7 mouse cellular contexts compared by ENCODE assay signal in the genomic region with DNA sequence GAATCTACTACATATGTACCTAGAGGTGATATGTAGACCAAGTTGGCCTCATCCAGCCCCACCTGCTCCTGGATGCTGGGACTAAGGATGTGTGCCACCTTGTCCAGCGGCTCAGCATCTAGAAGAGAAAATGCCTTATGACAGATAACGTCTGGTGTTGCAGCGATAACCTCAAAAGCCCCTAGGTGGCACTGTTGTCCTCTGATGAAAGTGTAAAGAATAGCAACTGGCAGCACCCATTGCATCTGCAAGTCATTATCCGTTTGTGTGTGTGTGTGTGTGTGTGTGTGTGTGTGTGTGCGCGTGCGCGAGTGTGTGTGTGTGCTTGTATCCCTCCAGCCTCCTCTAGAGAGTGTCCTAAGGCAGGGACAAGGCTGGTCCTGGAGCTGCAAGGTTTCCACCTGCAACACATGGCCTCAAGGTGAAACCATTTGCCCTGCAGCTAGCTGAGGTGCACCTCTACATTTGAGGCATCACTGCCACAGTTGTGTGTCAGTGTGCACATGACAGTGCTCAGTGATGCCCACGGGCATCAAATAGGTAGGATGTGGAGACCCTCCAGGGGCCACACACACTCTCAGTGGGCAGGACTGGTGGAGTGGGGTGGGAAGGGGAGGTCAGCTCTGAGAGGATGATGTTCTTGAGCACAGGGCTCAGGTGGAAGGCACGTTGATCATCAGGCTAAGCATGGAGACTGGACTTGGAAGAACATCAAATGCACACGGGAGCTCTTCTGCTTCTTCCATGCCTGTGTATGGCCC. TPM values are rescaled to one million over a fixed set of nuclear protein-coding genes. Genes with fewer than 3 reads are reported as not detected.
A peak's percentile ranks its signal among the peaks of the same experiment; 100 is the strongest.
DNase-seq lines count a peak whose midpoint lies in the region; ATAC-seq and TF ChIP-seq lines count a peak whose summit lies in the region.

No protein-coding gene starts in this region.

- H3K9ac ChIP-seq in intestine, postnatal 0 days (ENCODE audit: low read depth, low read length) = no peak overlapping the region
- no peak overlapping the region for H3K9ac ChIP-seq in midbrain, embryonic 11.5 days (ENCODE audit: low read length)

- TF ChIP-seq POLR2A in small intestine, adult 2 months (IDR thresholded peaks at IDR 0.05; ENCODE audit: low read depth, low read length) = no peak

- WGBS in intestine, postnatal 0 days = 25% methylated on average over 11 of the region's 11 CpGs
- 34% methylated on average over 11 of the region's 11 CpGs for WGBS in midbrain, embryonic 11.5 days
- WGBS in small intestine, adult 2 months = 25% methylated on average over 11 of the region's 11 CpGs

- H3K27me3 ChIP-seq in intestine, postnatal 0 days (replicated peaks; ENCODE audit: control insufficient read depth, insufficient read depth, low read length) = no peaks in the 10 kb centered on the region
- no peaks in the 10 kb centered on the region for H3K27me3 ChIP-seq in midbrain, embryonic 11.5 days (ENCODE audit: control insufficient read depth, insufficient read depth, low read length)
- no peaks in the 10 kb centered on the region for H3K27me3 ChIP-seq in small intestine, adult 2 months (ENCODE audit: control insufficient read depth, insufficient read depth, low read length)

- no peaks in the 10 kb centered on the region for H3K9me3 ChIP-seq in intestine, postnatal 0 days (ENCODE audit: control insufficient read depth)
- no peaks in the 10 kb centered on the region for H3K9me3 ChIP-seq in midbrain, embryonic 11.5 days (ENCODE audit: control insufficient read depth, low read length)

- no peak overlapping the region for H3K4me3 ChIP-seq in intestine, postnatal 0 days (ENCODE audit: low read depth, low read length)
- H3K4me3 ChIP-seq in midbrain, embryonic 11.5 days (ENCODE audit: low read depth, low read length) = no peak overlapping the region
- no peak overlapping the region for H3K4me3 ChIP-seq in small intestine, adult 2 months (ENCODE audit: low read depth, low read length)

- peak; percentile 92 for TF ChIP-seq CTCF in intestine, postnatal 0 days (IDR thresholded peaks at IDR 0.05; ENCODE audit: low read depth)
- peak; percentile 40; the same call in 1 of the 2 replicates for TF ChIP-seq CTCF in small intestine, adult 2 months (IDR thresholded peaks at IDR 0.05; ENCODE audit: extremely low read depth, insufficient read length, insufficient replicate concordance, low read depth, low read length)

- ATAC-seq in intestine, postnatal 0 days = peak; percentile 75
- ATAC-seq in midbrain, embryonic 11.5 days (ENCODE audit: low FRiP score) = peak; percentile 73

- H3K27ac ChIP-seq in intestine, postnatal 0 days (ENCODE audit: low read depth, low read length) = no peak overlapping the region
- no peak overlapping the region for H3K27ac ChIP-seq in midbrain, embryonic 11.5 days (ENCODE audit: low read depth, low read length)
- H3K27ac ChIP-seq in small intestine, adult 2 months (ENCODE audit: insufficient read depth, low read depth, low read length) = no peak overlapping the region

- intact Hi-C loops in left cerebral cortex, postnatal 36 days (cut with DNase I) = no loop called here

- H3K4me2 ChIP-seq in intestine, postnatal 0 days (replicated peaks; ENCODE audit: low read depth) = no peak overlapping the region
- no peak overlapping the region for H3K4me2 ChIP-seq in midbrain, embryonic 11.5 days

- H3K4me1 ChIP-seq in intestine, postnatal 0 days (replicated peaks; ENCODE audit: control insufficient read depth, insufficient read depth, low read length) = no peaks in the 10 kb centered on the region
- no peaks in the 10 kb centered on the region for H3K4me1 ChIP-seq in midbrain, embryonic 11.5 days (ENCODE audit: control insufficient read depth, insufficient read depth, low read length)
- no peaks in the 10 kb centered on the region for H3K4me1 ChIP-seq in small intestine, adult 2 months (ENCODE audit: control insufficient read depth, insufficient read depth, insufficient read length, low read length)

- DNase-seq in adrenal gland, adult 8-10 months = peak; percentile 31
- peak; percentile 81 for DNase-seq in embryo, embryonic 9.5 days (ENCODE audit: extremely low spot score)
- peak; percentile 68 to 76 for DNase-seq in gastrocnemius, postnatal 4 days (ENCODE audit: low spot score in 2 of 2)
- peak; percentile 57 to 70 for DNase-seq in left cerebral cortex, postnatal 36 days (ENCODE audit: low spot score in 2 of 2)
- DNase-seq in midbrain, embryonic 11.5 days (ENCODE audit: low spot score, missing footprints) = peak; percentile 98

- peaks cover 32% of the 10 kb centered on the region; the same call in 1 of the 2 replicates for H3K36me3 ChIP-seq in intestine, postnatal 0 days (ENCODE audit: control insufficient read depth, insufficient read depth)
- no peaks in the 10 kb centered on the region for H3K36me3 ChIP-seq in midbrain, embryonic 11.5 days (ENCODE audit: control insufficient read depth, insufficient read depth, low read length)
- peaks cover 15% of the 10 kb centered on the region for H3K36me3 ChIP-seq in small intestine, adult 2 months (ENCODE audit: control insufficient read depth, insufficient read depth, low read length)

RNA-seq across cellular contexts. Expression of gene Klhl18, which starts 27.5 kb away (rescaled TPM):
- 10 to 100 TPM; 10.8 to 15.1 (median 12.6) TPM for total RNA-seq in adrenal gland, adult 8-10 months (2022)
- total RNA-seq in gastrocnemius, postnatal 4 days (2021) = 10 to 100 TPM; 11.7 to 12.6 TPM
- polyA plus RNA-seq in intestine, postnatal 0 days (2015; fragmentation: Nextera tagmentation; extraction: Ambion mirVana) = 5.2 and 5.5 TPM in 2 replicates
- total RNA-seq in left cerebral cortex, postnatal 36 days (2021) = 10 to 100 TPM; 26.9 to 28.6 TPM
- polyA plus RNA-seq in midbrain, embryonic 11.5 days (2014; fragmentation: Nextera tagmentation; extraction: Ambion mirVana) = 8.5 and 8.6 TPM in 2 replicates
- 7.6 and 13.7 TPM in 2 replicates for polyA plus RNA-seq in small intestine, adult 2 months (2012; rRNA removed)

RNA-seq across cellular contexts. Expression of gene Kif9, which starts 27.7 kb away (rescaled TPM):
- total RNA-seq in adrenal gland, adult 8-10 months (2022) = 1 to 10 TPM; 1.4 to 3.6 (median 1.7) TPM
- under 1 TPM; 0.29 to 0.52 TPM for total RNA-seq in gastrocnemius, postnatal 4 days (2021)
- 0.17 and 0.43 TPM in 2 replicates for polyA plus RNA-seq in intestine, postnatal 0 days (2015; fragmentation: Nextera tagmentation; extraction: Ambion mirVana)
- 1 to 10 TPM; 3.2 to 3.9 TPM for total RNA-seq in left cerebral cortex, postnatal 36 days (2021)
- 0.54 and 1.3 TPM in 2 replicates for polyA plus RNA-seq in midbrain, embryonic 11.5 days (2014; fragmentation: Nextera tagmentation; extraction: Ambion mirVana)
- 0.27 and 0.34 TPM in 2 replicates for polyA plus RNA-seq in small intestine, adult 2 months (2012; rRNA removed)

RNA-seq across cellular contexts. Expression of gene Ngp, which starts 29.5 kb away (rescaled TPM):
- total RNA-seq in adrenal gland, adult 8-10 months (2022) = not detected
- 1 to 10 TPM in 1 of 2 experiments, under 1 TPM in 1; 0.98 to 3.5 TPM for total RNA-seq in gastrocnemius, postnatal 4 days (2021)
- polyA plus RNA-seq in intestine, postnatal 0 days (2015; fragmentation: Nextera tagmentation; extraction: Ambion mirVana) = 1.9 and 2.1 TPM in 2 replicates
- total RNA-seq in left cerebral cortex, postnatal 36 days (2021) = under 1 TPM in 1 of 2 experiments, not detected in 1; 0.34 TPM
- polyA plus RNA-seq in midbrain, embryonic 11.5 days (2014; fragmentation: Nextera tagmentation; extraction: Ambion mirVana) = 0.18 and 0.55 TPM in 2 replicates
- polyA plus RNA-seq in small intestine, adult 2 months (2012; rRNA removed) = 0.65 TPM in 1 of 2 replicates, not detected in the other

RNA-seq across cellular contexts. Expression of gene Ptpn23, which starts 41.0 kb away (rescaled TPM):
- total RNA-seq in adrenal gland, adult 8-10 months (2022) = 10 to 100 TPM; 64.0 to 83.9 (median 70.9) TPM
- 10 to 100 TPM; 29.5 to 34.0 TPM for total RNA-seq in gastrocnemius, postnatal 4 days (2021)
- 10.0 and 10.8 TPM in 2 replicates for polyA plus RNA-seq in intestine, postnatal 0 days (2015; fragmentation: Nextera tagmentation; extraction: Ambion mirVana)
- 10 to 100 TPM; 48.5 to 65.7 TPM for total RNA-seq in left cerebral cortex, postnatal 36 days (2021)
- polyA plus RNA-seq in midbrain, embryonic 11.5 days (2014; fragmentation: Nextera tagmentation; extraction: Ambion mirVana) = 12.9 and 13.8 TPM in 2 replicates
- 23.4 and 34.4 TPM in 2 replicates for polyA plus RNA-seq in small intestine, adult 2 months (2012; rRNA removed)

Comparison
In these comparisons a context has a peak if more than half of its experiments do, and no peak if none do; other contexts are left out.
1. DNase-seq: peak in every context shown above with its lines; median percentile 98 in midbrain, embryonic 11.5 days; 81 in embryo, embryonic 9.5 days; 72 in gastrocnemius, postnatal 4 days; 64 in left cerebral cortex, postnatal 36 days; 31 in adrenal gland, adult 8-10 months.